Mouse (Mus musculus): Measurements from ENCODE around the gene Uchl3. TPM values are rescaled to one million over a fixed set of nuclear protein-coding genes. Genes with fewer than 3 reads are reported as not detected.
A peak's percentile ranks its signal among the peaks of the same experiment; 100 is the strongest.

The Uchl3 gene
- polyA plus RNA-seq, 1 experiment from 2014 or later = 189 TPM

DNA sequence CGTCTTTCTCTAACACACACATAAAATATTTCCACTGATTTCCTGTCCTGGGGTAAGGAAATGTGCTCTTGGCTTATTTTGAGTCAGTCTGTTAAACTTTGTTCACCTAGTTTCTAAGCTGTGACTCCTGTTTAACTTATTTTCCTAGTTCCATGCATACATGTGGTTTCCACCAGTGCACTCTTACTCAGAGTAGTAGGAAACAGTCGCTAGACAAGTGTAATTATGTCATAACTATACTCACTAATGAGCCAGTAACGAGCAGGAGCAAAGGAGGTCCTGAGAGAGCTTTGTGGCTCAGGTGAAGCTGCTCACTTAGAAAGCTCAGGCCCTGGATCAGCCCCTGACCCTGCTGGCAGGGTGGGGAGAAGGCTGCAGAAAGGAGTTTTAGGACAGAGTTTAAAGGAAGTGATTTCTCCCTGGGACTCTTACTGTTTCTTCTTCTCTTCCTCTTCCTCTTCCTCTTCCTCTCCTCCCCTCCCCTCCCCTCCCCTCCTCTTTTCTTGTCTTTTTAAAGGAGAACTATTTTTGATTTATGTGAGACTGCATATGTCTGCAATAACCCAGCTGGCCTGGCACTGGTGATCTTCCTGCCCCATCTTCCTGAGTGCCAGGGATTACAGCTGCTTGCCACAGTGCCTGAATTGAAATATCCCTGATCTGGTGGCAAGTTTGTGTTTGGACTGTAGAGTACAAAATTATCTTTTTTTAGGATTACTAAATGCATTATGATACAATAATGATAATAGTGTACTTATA lies 8.1 kb downstream of the Uchl3 start:
- Histone ChIP-seq H3K27ac (replicated peaks) (no peak overlapping the region), H3K9ac (ENCODE audit: low read length) (no peak overlapping the region), H3K4me2 (replicated peaks; ENCODE audit: low read depth) (no peak overlapping the region), H3K4me1 (replicated peaks; ENCODE audit: control insufficient read depth, insufficient read depth) (no peaks in the 10 kb centered on the region), H3K9me3 (ENCODE audit: control insufficient read depth, low read length) (no peaks in the 10 kb centered on the region), H3K36me3 (ENCODE audit: control insufficient read depth, insufficient read depth, low read length) (no peaks in the 10 kb centered on the region), H3K4me3 (ENCODE audit: low read depth, low read length) (no peak overlapping the region), H3K27me3 (ENCODE audit: control insufficient read depth, insufficient read depth, low read length) (no peaks in the 10 kb centered on the region)
- TF ChIP-seq EP300 (optimal IDR thresholded peaks at IDR 0.05) (no peak), CTCF (IDR thresholded peaks at IDR 0.05; ENCODE audit: low read depth) (no peak)
- ATAC-seq (ENCODE audit: low FRiP score, low TSS enrichment) = no peak
- DNase-seq (ENCODE audit: low spot score) = no peak
- whole genome bisulfite sequencing = 76% methylated on average over 3 of the region's 3 CpGs

DNA sequence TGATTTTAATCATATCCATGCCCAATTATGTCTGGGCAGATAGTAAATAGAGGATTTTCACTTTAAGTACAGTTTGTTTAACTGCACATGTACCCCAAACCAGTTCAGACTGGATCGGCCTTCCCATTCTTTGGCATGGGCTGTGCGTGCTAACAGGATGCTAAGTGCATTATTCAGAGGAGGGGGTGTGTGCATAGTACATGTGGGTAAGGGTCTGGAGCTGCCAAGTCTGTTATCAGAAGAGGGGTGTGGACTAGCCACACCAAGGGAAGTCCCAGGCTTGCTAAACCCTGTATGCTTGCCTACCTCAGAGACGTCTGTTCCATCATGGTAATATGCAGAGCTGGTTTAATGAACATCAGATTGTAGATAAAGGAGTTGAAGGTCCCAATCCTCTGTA lies 10.5 kb downstream of the Uchl3 start:
- H3K4me2 ChIP-seq (replicated peaks; ENCODE audit: low read depth) = no peak overlapping the region
- no peak overlapping the region for H3K4me3 ChIP-seq (ENCODE audit: low read depth, low read length)
- WGBS = 80% methylated on average over 3 of the region's 3 CpGs
- 0 out of 2 replicates have a peak, but pooled peaks cover 2% of the 10 kb centered on the region for H3K36me3 ChIP-seq (ENCODE audit: control insufficient read depth, insufficient read depth, low read length)
- H3K27ac ChIP-seq (replicated peaks) = no peak overlapping the region
- ATAC-seq (ENCODE audit: low FRiP score, low TSS enrichment) (no peak), DNase-seq (ENCODE audit: low spot score) (no peak)
- H3K4me1 ChIP-seq (replicated peaks; ENCODE audit: control insufficient read depth, insufficient read depth) = no peaks in the 10 kb centered on the region
- H3K9me3 ChIP-seq (ENCODE audit: control insufficient read depth, low read length) = no peaks in the 10 kb centered on the region
- no peak overlapping the region for H3K9ac ChIP-seq (ENCODE audit: low read length)
- no peaks in the 10 kb centered on the region for H3K27me3 ChIP-seq (ENCODE audit: control insufficient read depth, insufficient read depth, low read length)
- TF ChIP-seq EP300 (optimal IDR thresholded peaks at IDR 0.05) (no peak), CTCF (IDR thresholded peaks at IDR 0.05; ENCODE audit: low read depth) (no peak)

DNA sequence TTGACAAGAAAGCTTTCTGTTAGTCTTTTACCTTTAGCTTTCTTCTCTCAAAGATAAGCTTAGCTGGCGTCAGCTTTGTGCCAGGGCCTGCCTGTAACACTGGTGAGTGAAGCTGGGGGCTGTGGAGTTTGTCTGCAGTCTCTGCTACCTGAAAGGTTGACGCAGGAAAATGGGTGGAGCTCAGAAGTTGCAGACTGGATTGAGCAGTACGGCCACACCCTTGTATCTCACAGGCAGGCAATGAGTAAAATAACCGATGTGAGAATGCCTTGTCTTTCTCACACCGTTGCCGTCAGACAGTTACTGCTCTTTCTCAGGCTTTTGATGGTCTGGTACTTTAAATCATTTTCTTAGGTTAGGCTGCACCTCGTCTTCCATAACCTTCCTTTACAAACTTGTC lies 12.3 kb downstream of the Uchl3 start:
- 76% methylated on average over 7 of the region's 7 CpGs for WGBS
- TF ChIP-seq CTCF (IDR thresholded peaks at IDR 0.05; ENCODE audit: low read depth) = no peak
- TF ChIP-seq EP300 (optimal IDR thresholded peaks at IDR 0.05) = no peak
- no peak overlapping the region for H3K4me3 ChIP-seq (ENCODE audit: low read depth, low read length)
- H3K4me1 ChIP-seq (replicated peaks; ENCODE audit: control insufficient read depth, insufficient read depth) = no peaks in the 10 kb centered on the region
- ATAC-seq (ENCODE audit: low FRiP score, low TSS enrichment) (no peak), DNase-seq (ENCODE audit: low spot score) (no peak)
- no peak overlapping the region for H3K4me2 ChIP-seq (replicated peaks; ENCODE audit: low read depth)
- H3K36me3 ChIP-seq (ENCODE audit: control insufficient read depth, insufficient read depth, low read length) = 0 out of 2 replicates have a peak, but pooled peaks cover 2% of the 10 kb centered on the region
- H3K9me3 ChIP-seq (ENCODE audit: control insufficient read depth, low read length) = no peaks in the 10 kb centered on the region
- H3K9ac ChIP-seq (ENCODE audit: low read length) = no peak overlapping the region
- no peak overlapping the region for H3K27ac ChIP-seq (replicated peaks)
- no peaks in the 10 kb centered on the region for H3K27me3 ChIP-seq (ENCODE audit: control insufficient read depth, insufficient read depth, low read length)

DNA sequence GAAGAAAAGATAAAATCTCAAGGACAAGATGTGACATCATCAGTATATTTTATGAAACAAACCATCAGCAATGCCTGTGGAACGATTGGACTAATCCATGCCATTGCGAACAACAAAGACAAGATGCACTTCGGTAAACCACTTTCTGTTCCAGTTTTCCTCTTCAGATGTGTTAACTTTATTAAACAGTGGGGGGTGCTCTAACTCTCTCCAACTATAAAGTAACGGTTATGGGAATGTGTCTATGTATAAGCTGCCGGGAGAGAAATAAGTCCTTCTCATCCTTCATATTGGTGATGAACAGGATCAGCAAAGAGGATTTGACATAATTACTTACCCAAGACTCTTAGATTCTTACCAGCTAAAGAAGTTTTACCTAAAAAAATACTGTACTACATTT lies 12.8 kb downstream of the Uchl3 start:
- no peaks in the 10 kb centered on the region for H3K4me1 ChIP-seq (replicated peaks; ENCODE audit: control insufficient read depth, insufficient read depth)
- no peaks in the 10 kb centered on the region for H3K9me3 ChIP-seq (ENCODE audit: control insufficient read depth, low read length)
- ATAC-seq (ENCODE audit: low FRiP score, low TSS enrichment) (no peak), DNase-seq (ENCODE audit: low spot score) (no peak)
- TF ChIP-seq CTCF (IDR thresholded peaks at IDR 0.05; ENCODE audit: low read depth) (peak; percentile 27), EP300 (optimal IDR thresholded peaks at IDR 0.05) (no peak)
- H3K4me3 ChIP-seq (ENCODE audit: low read depth, low read length) = no peak overlapping the region
- no peak overlapping the region for H3K4me2 ChIP-seq (replicated peaks; ENCODE audit: low read depth)
- no peak overlapping the region for H3K27ac ChIP-seq (replicated peaks)
- no peak overlapping the region for H3K9ac ChIP-seq (ENCODE audit: low read length)
- WGBS = 81% methylated on average over 5 of the region's 5 CpGs
- H3K27me3 ChIP-seq (ENCODE audit: control insufficient read depth, insufficient read depth, low read length) = no peaks in the 10 kb centered on the region
- 0 out of 2 replicates have a peak, but pooled peaks cover 2% of the 10 kb centered on the region for H3K36me3 ChIP-seq (ENCODE audit: control insufficient read depth, insufficient read depth, low read length)

DNA sequence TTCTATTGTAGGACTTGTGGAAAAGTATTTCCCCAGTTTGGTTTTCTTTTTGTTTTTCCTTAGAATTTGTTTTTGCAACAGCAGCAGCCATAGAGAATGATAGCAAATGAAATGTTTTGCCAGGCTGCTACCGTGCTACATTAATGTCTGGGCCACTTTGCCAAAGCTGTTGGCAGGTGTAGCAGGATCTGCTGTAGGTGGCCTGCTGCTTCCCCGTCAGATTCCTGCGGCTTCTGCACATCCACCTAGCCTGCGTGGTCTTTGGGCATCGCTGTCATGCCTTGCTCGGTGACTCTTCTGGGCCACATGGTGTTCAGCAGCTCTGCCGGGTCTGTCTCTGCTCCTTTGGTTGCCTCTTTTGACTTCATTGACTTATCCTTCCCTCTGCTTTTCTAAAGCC lies 14.9 kb downstream of the Uchl3 start:
- Histone ChIP-seq H3K9ac (ENCODE audit: low read length) (no peak overlapping the region), H3K4me3 (ENCODE audit: low read depth, low read length) (no peak overlapping the region), H3K27ac (replicated peaks) (no peak overlapping the region), H3K27me3 (ENCODE audit: control insufficient read depth, insufficient read depth, low read length) (no peaks in the 10 kb centered on the region), H3K36me3 (ENCODE audit: control insufficient read depth, insufficient read depth, low read length) (0 out of 2 replicates have a peak, but pooled peaks cover 2% of the 10 kb centered on the region), H3K4me1 (replicated peaks; ENCODE audit: control insufficient read depth, insufficient read depth) (no peaks in the 10 kb centered on the region), H3K4me2 (replicated peaks; ENCODE audit: low read depth) (no peak overlapping the region), H3K9me3 (ENCODE audit: control insufficient read depth, low read length) (no peaks in the 10 kb centered on the region)
- no peak for ATAC-seq (ENCODE audit: low FRiP score, low TSS enrichment)
- TF ChIP-seq EP300 (optimal IDR thresholded peaks at IDR 0.05) (no peak), CTCF (IDR thresholded peaks at IDR 0.05; ENCODE audit: low read depth) (no peak)
- DNase-seq (ENCODE audit: low spot score) = no peak
- 95% methylated on average over 7 of the region's 7 CpGs for WGBS

DNA sequence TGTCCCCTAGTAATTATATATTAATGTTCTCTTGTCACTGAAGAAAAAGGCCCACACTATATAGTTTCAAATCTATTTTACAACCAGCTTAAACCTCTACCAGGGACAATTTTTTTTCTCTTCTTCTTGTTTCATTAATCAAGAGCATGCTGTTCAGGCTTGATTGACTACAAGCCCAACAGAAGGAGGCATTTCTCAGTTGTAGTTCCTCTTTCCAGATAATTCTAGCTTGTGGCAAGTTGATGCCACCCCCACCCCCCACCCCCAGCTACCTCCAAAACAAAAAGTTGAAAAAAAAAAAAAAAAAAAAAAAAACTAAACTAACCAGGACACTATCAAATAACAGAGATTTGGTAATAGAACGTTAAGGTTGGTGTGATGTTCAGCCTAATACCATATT lies 18.5 kb downstream of the Uchl3 start:
- H3K9ac ChIP-seq (ENCODE audit: low read length) = no peak overlapping the region
- H3K4me2 ChIP-seq (replicated peaks; ENCODE audit: low read depth) = no peak overlapping the region
- H3K4me3 ChIP-seq (ENCODE audit: low read depth, low read length) = no peak overlapping the region
- ATAC-seq (ENCODE audit: low FRiP score, low TSS enrichment) (no peak), DNase-seq (ENCODE audit: low spot score) (no peak)
- WGBS = 100% methylated on average over 1 of the region's 1 CpGs
- no peaks in the 10 kb centered on the region for H3K4me1 ChIP-seq (replicated peaks; ENCODE audit: control insufficient read depth, insufficient read depth)
- H3K27ac ChIP-seq (replicated peaks) = no peak overlapping the region
- H3K36me3 ChIP-seq (ENCODE audit: control insufficient read depth, insufficient read depth, low read length) = peaks cover 2% of the 10 kb centered on the region; the same call in 1 of the 2 replicates
- no peaks in the 10 kb centered on the region for H3K27me3 ChIP-seq (ENCODE audit: control insufficient read depth, insufficient read depth, low read length)
- TF ChIP-seq CTCF (IDR thresholded peaks at IDR 0.05; ENCODE audit: low read depth) (no peak), EP300 (optimal IDR thresholded peaks at IDR 0.05) (no peak)
- H3K9me3 ChIP-seq (ENCODE audit: control insufficient read depth, low read length) = no peaks in the 10 kb centered on the region

All from stomach, postnatal 0 days (tissue).